Mouse (Mus musculus) forebrain, embryonic 12.5 days (tissue): ENCODE results near the gene Golim4. TPM values are rescaled to one million over a fixed set of nuclear protein-coding genes. Genes with fewer than 3 reads are reported as not detected.

Source experiments
- ATAC-seq: fragments of 200-750 bp; cut with Nextera tagmentation; 2 replicates; pipeline ENCODE4 v1.8.0; 2017; ENCODE audit warnings: moderate TSS enrichment; ENCODE audit not compliant: low FRiP score
- H3K27ac ChIP-seq: fragments of 300-500 bp; sonication (generic); 2 replicates; pipeline ENCODE4 v1.5.1; 2016; ENCODE audit warnings: mild to moderate bottlenecking
- H3K27me3 ChIP-seq: fragments of 300-500 bp; sonication (generic); 2 replicates; pipeline ENCODE4 v1.6.1; 2016; ENCODE audit warnings: mild to moderate bottlenecking
- H3K36me3 ChIP-seq: fragments of 300-500 bp; sonication (generic); replicated peaks from 2 replicates; pipeline ENCODE4 v1.6.1; 2016; ENCODE audit warnings: mild to moderate bottlenecking
- H3K4me1 ChIP-seq: fragments of 300-500 bp; sonication (generic); 2 replicates; pipeline ENCODE4 v1.6.1; 2016
- H3K4me2 ChIP-seq: fragments of 300-500 bp; sonication (generic); 2 replicates; pipeline ENCODE4 v1.6.1; 2016; ENCODE audit warnings: mild to moderate bottlenecking, moderate library complexity
- H3K4me3 ChIP-seq: fragments of 300-500 bp; sonication (generic); replicated peaks from 2 replicates; pipeline ENCODE4 v1.5.1; 2016; ENCODE audit warnings: mild to moderate bottlenecking
- H3K9ac ChIP-seq: fragments of 300-500 bp; sonication (generic); 2 replicates; pipeline ENCODE4 v1.6.1; 2016; ENCODE audit warnings: mild to moderate bottlenecking
- H3K9me3 ChIP-seq: fragments of 300-500 bp; sonication (generic); 2 replicates; pipeline ENCODE4 v1.6.1; 2016
- WGBS: fragments of 180-500 bp; shearing (Covaris S2); methylation state at CpG from one replicate; pipeline ENCODE4 v1.1.7; 2016; 5-methylcytosine and 5-hydroxymethylcytosine counted together
- polyA plus RNA-seq: library from polyadenylated mRNA; unstranded; fragments of >200 nt; fragmentation: Nextera tagmentation; extraction: Ambion mirVana; gene quantifications from 2 replicates; pipeline ENCODE4 v1.2.1, GENCODE M21; 2016

Golim4 gene
- polyA plus RNA-seq, 1 experiment from 2014 or later: 60.1 TPM

- H3K4me3 ChIP-seq: no peak overlapping the region
- no peak overlapping the region for H3K27ac ChIP-seq
- peaks cover 5% of the 10 kb centered on the region; the same call in 1 of the 2 replicates for H3K36me3 ChIP-seq
- peaks cover 17% of the 10 kb centered on the region for H3K4me1 ChIP-seq
- no peak for ATAC-seq
- no peak overlapping the region for H3K9ac ChIP-seq
- H3K9me3 ChIP-seq: no peaks in the 10 kb centered on the region
- 87% methylated on average over 2 of the region's 2 CpGs for WGBS
- H3K4me2 ChIP-seq: no peak overlapping the region
- no peaks in the 10 kb centered on the region for H3K27me3 ChIP-seq
Observed at GRCm38 (mm10) chr3:75948541-75949095, 8.1 kb downstream of the Golim4 start.

GRCm38 (mm10) chr3:75948003-75948402 is 8.7 kb downstream of the Golim4 start:
- no peak overlapping the region for H3K4me2 ChIP-seq
- no peak for ATAC-seq
- 98% methylated on average over 1 of the region's 1 CpGs for WGBS
- H3K9ac ChIP-seq: no peak overlapping the region
- no peak overlapping the region for H3K27ac ChIP-seq
- H3K36me3 ChIP-seq: peaks cover 5% of the 10 kb centered on the region; the same call in 1 of the 2 replicates
- no peak overlapping the region for H3K4me3 ChIP-seq
- H3K27me3 ChIP-seq: no peaks in the 10 kb centered on the region
- H3K4me1 ChIP-seq: peaks cover 14% of the 10 kb centered on the region
- no peaks in the 10 kb centered on the region for H3K9me3 ChIP-seq

- H3K27ac ChIP-seq: peak overlapping the region; percentile 53; the same call in 1 of the 2 replicates
- peaks cover 4% of the 10 kb centered on the region; the same call in 1 of the 2 replicates for H3K4me1 ChIP-seq
- no peak overlapping the region for H3K4me2 ChIP-seq
- no peak overlapping the region for H3K4me3 ChIP-seq
- peaks cover 9% of the 10 kb centered on the region; the same call in 1 of the 2 replicates for H3K36me3 ChIP-seq
- WGBS: 72% methylated on average over 12 of the region's 12 CpGs
- no peak overlapping the region for H3K9ac ChIP-seq
- H3K9me3 ChIP-seq: no peaks in the 10 kb centered on the region
- no peaks in the 10 kb centered on the region for H3K27me3 ChIP-seq
- 0 out of 2 replicates have a peak, but pooled peaks have one; percentile 36 for ATAC-seq
Observed at GRCm38 (mm10) chr3:75942303-75943060, 14.3 kb downstream of the Golim4 start.

GRCm38 (mm10) chr3:75941864-75942263 is 14.9 kb downstream of the Golim4 start:
- Histone ChIP-seq H3K4me3 (no peak overlapping the region), H3K4me1 (peaks cover 4% of the 10 kb centered on the region; the same call in 1 of the 2 replicates), H3K36me3 (peaks cover 5% of the 10 kb centered on the region; the same call in 1 of the 2 replicates), H3K9ac (no peak overlapping the region), H3K27ac (peak overlapping the region; percentile 53; the same call in 1 of the 2 replicates), H3K4me2 (no peak overlapping the region), H3K27me3 (no peaks in the 10 kb centered on the region), H3K9me3 (no peaks in the 10 kb centered on the region)
- WGBS: 59% methylated on average over 1 of the region's 1 CpGs
- ATAC-seq: no peak

- H3K27ac ChIP-seq: no peak overlapping the region
- H3K27me3 ChIP-seq: no peaks in the 10 kb centered on the region
- no peak overlapping the region for H3K4me2 ChIP-seq
- no peak for ATAC-seq
- H3K36me3 ChIP-seq: 0 out of 2 replicates have a peak, but pooled peaks cover 12% of the 10 kb centered on the region
- no peak overlapping the region for H3K4me3 ChIP-seq
- H3K9me3 ChIP-seq: peaks cover 4% of the 10 kb centered on the region; the same call in 1 of the 2 replicates
- H3K9ac ChIP-seq: no peak overlapping the region
- no peaks in the 10 kb centered on the region for H3K4me1 ChIP-seq
- 97% methylated on average over 2 of the region's 2 CpGs for WGBS
Observed at GRCm38 (mm10) chr3:75936152-75936551, 20.6 kb downstream of the Golim4 start.

GRCm38 (mm10) chr3:75930659-75931225 is 26.0 kb downstream of the Golim4 start:
- H3K4me3 ChIP-seq: no peak overlapping the region
- 0 out of 2 replicates have a peak, but pooled peaks cover 8% of the 10 kb centered on the region for H3K36me3 ChIP-seq
- H3K9ac ChIP-seq: no peak overlapping the region
- 87% methylated on average over 2 of the region's 2 CpGs for WGBS
- H3K4me1 ChIP-seq: no peaks in the 10 kb centered on the region
- H3K4me2 ChIP-seq: no peak overlapping the region
- H3K27me3 ChIP-seq: no peaks in the 10 kb centered on the region
- H3K9me3 ChIP-seq: peaks cover 4% of the 10 kb centered on the region; the same call in 1 of the 2 replicates
- no peak overlapping the region for H3K27ac ChIP-seq
- ATAC-seq: no peak

- H3K36me3 ChIP-seq: 0 out of 2 replicates have a peak, but pooled peaks cover 8% of the 10 kb centered on the region
- peaks cover 4% of the 10 kb centered on the region; the same call in 1 of the 2 replicates for H3K9me3 ChIP-seq
- no peak overlapping the region for H3K4me3 ChIP-seq
- no peak overlapping the region for H3K27ac ChIP-seq
- H3K27me3 ChIP-seq: no peaks in the 10 kb centered on the region
- 94% methylated on average over 7 of the region's 7 CpGs for WGBS
- H3K9ac ChIP-seq: no peak overlapping the region
- no peak for ATAC-seq
- no peak overlapping the region for H3K4me2 ChIP-seq
- H3K4me1 ChIP-seq: no peaks in the 10 kb centered on the region
Observed at GRCm38 (mm10) chr3:75929926-75930548, 26.7 kb downstream of the Golim4 start.

- 58% methylated on average over 3 of the region's 3 CpGs for WGBS
- Histone ChIP-seq H3K9ac (no peak overlapping the region), H3K4me2 (no peak overlapping the region), H3K27me3 (no peaks in the 10 kb centered on the region), H3K4me3 (no peak overlapping the region), H3K4me1 (peaks cover 8% of the 10 kb centered on the region; the same call in 1 of the 2 replicates), H3K36me3 (no peaks in the 10 kb centered on the region), H3K27ac (no peak overlapping the region), H3K9me3 (no peaks in the 10 kb centered on the region)
- ATAC-seq: no peak
Observed at GRCm38 (mm10) chr3:75926327-75926726, 30.4 kb downstream of the Golim4 start.

- ATAC-seq: peak; percentile 64; the same call in 1 of the 2 replicates
- no peak overlapping the region for H3K4me2 ChIP-seq
- 42% methylated on average over 2 of the region's 2 CpGs for WGBS
Observed at GRCm38 (mm10) chr3:75925123-75925522, 31.6 kb downstream of the Golim4 start.

GRCm38 (mm10) chr3:75917770-75918503 is 38.8 kb downstream of the Golim4 start:
- H3K9ac ChIP-seq: no peak overlapping the region
- ATAC-seq: 0 out of 2 replicates have a peak, but pooled peaks have one; percentile 51
- H3K4me3 ChIP-seq: no peak overlapping the region
- no peaks in the 10 kb centered on the region for H3K27me3 ChIP-seq
- no peak overlapping the region for H3K4me2 ChIP-seq
- no peak overlapping the region for H3K27ac ChIP-seq
- no peaks in the 10 kb centered on the region for H3K9me3 ChIP-seq
- no peaks in the 10 kb centered on the region for H3K36me3 ChIP-seq
- WGBS: 92% methylated on average over 17 of the region's 17 CpGs
- peaks cover 8% of the 10 kb centered on the region for H3K4me1 ChIP-seq

More at GRCm38 (mm10) chr3:75925123-75925522, 31.6 kb downstream of the Golim4 start:
- Histone ChIP-seq H3K4me3 (no peak overlapping the region), H3K27me3 (no peaks in the 10 kb centered on the region), H3K36me3 (no peaks in the 10 kb centered on the region), H3K9me3 (no peaks in the 10 kb centered on the region), H3K27ac (no peak overlapping the region), H3K4me1 (peaks cover 8% of the 10 kb centered on the region; the same call in 1 of the 2 replicates), H3K9ac (no peak overlapping the region)

- no peak for ATAC-seq
- 77% methylated on average over 4 of the region's 4 CpGs for WGBS
- H3K36me3 ChIP-seq: no peaks in the 10 kb centered on the region
- H3K4me1 ChIP-seq: peaks cover 16% of the 10 kb centered on the region
- no peak overlapping the region for H3K9ac ChIP-seq
- H3K27me3 ChIP-seq: no peaks in the 10 kb centered on the region
- H3K9me3 ChIP-seq: no peaks in the 10 kb centered on the region
- no peak overlapping the region for H3K4me2 ChIP-seq
- no peak overlapping the region for H3K27ac ChIP-seq
- H3K4me3 ChIP-seq: no peak overlapping the region
Observed at GRCm38 (mm10) chr3:75912786-75913185, 44.0 kb downstream of the Golim4 start.
